Mouse (Mus musculus) kidney, postnatal 36 days (tissue): ENCODE data around the gene Dgat2.

ENCODE experiments used
- DNase-seq, 2 experiments: peaks; one replicate each; pipeline ENCODE4 v3.0.0; 2021 to 2022; ENCODE audit warnings: mixed read lengths in 2 of 2

Gene Dgat2

GRCm38 (mm10) chr7:99136789-99137188 lies 45.7 kb downstream of the Dgat2 start:
- DNase-seq = no peak

GRCm38 (mm10) chr7:99133811-99134402 lies 48.6 kb downstream of the Dgat2 start:
- no peak for DNase-seq

GRCm38 (mm10) chr7:99132597-99132996 lies 49.9 kb downstream of the Dgat2 start:
- peak in 1 of 2 experiments; percentile 41 for DNase-seq

GRCm38 (mm10) chr7:99131819-99132353 lies 50.6 kb downstream of the Dgat2 start:
- DNase-seq = peak in 1 of 2 experiments; percentile 45

- DNase-seq = no peak
These were observed 53.6 kb downstream of the Dgat2 start for GRCm38 (mm10) chr7:99128965-99129364.

GRCm38 (mm10) chr7:99128020-99128950 lies 54.2 kb downstream of the Dgat2 start:
- no peak for DNase-seq

GRCm38 (mm10) chr7:99126057-99126456 lies 56.5 kb downstream of the Dgat2 start:
- peak in 1 of 2 experiments; percentile 42 for DNase-seq

- DNase-seq = peak; percentile 40 to 49
These were observed 59.9 kb downstream of the Dgat2 start for GRCm38 (mm10) chr7:99122651-99123050.

- DNase-seq = no peak
These were observed 61.5 kb downstream of the Dgat2 start for GRCm38 (mm10) chr7:99120865-99121521.

GRCm38 (mm10) chr7:99120082-99120481 lies 62.4 kb downstream of the Dgat2 start:
- no peak for DNase-seq

- peak in 1 of 2 experiments; percentile 38 for DNase-seq
These were observed 65.7 kb downstream of the Dgat2 start for GRCm38 (mm10) chr7:99116781-99117180.

GRCm38 (mm10) chr7:99114006-99114726 lies 68.4 kb downstream of the Dgat2 start:
- peak; percentile 59 to 60 for DNase-seq

- peak in 1 of 2 experiments; percentile 62 for DNase-seq
These were observed 75.0 kb downstream of the Dgat2 start for GRCm38 (mm10) chr7:99107566-99107965.

- DNase-seq = peak in 1 of 2 experiments; percentile 33
These were observed 75.7 kb downstream of the Dgat2 start for GRCm38 (mm10) chr7:99106714-99107270.
